10 mouse cellular contexts compared by ENCODE assay signal in genomic region chr19:5695849-5696462, GRCm38 (mm10). TPM values are rescaled to one million over a fixed set of nuclear protein-coding genes. Genes with fewer than 3 reads are reported as not detected.
DNase-seq lines count a peak whose midpoint lies in the region; ATAC-seq and TF ChIP-seq lines count a peak whose summit lies in the region.
"Had no signal": no experiment of that assay in that cellular context is flagged by ENCODE, and none has a peak within 500 bp of the region (broad histone marks: within the 10 kb centered on the region; RNA-seq: fewer than 3 reads in every experiment).

No protein-coding gene starts in this region.

- TF ChIP-seq POLR2A in ES-Bruce4 (IDR thresholded peaks at IDR 0.05; ENCODE audit: insufficient read depth, low read length) = no peak

- no peaks in the 10 kb centered on the region for H3K36me3 ChIP-seq in ES-Bruce4 (ENCODE audit: control insufficient read depth, insufficient read depth, low read length, poor library complexity, severe bottlenecking)
- H3K36me3 ChIP-seq in forebrain, embryonic 13.5 days (ENCODE audit: poor library complexity, severe bottlenecking) = peaks cover 92% of the 10 kb centered on the region
- peaks cover 20% of the 10 kb centered on the region; the same call in 1 of the 2 replicates for H3K36me3 ChIP-seq in midbrain, embryonic 11.5 days (ENCODE audit: control insufficient read depth, insufficient read depth, low read length)

- no peak for ATAC-seq in cerebellum, adult (ENCODE audit: insufficient number of reproducible peaks, low FRiP score, low TSS enrichment)
- peak; percentile 82 for ATAC-seq in forebrain, embryonic 13.5 days
- ATAC-seq in midbrain, embryonic 11.5 days (ENCODE audit: low FRiP score) = peak; percentile 86

- peaks cover 2% of the 10 kb centered on the region for H3K4me1 ChIP-seq in ES-Bruce4 (ENCODE audit: control insufficient read depth, insufficient read depth, low read length)
- H3K4me1 ChIP-seq in forebrain, embryonic 13.5 days = peaks cover 34% of the 10 kb centered on the region
- H3K4me1 ChIP-seq in midbrain, embryonic 11.5 days (ENCODE audit: control insufficient read depth, insufficient read depth, low read length) = peaks cover 22% of the 10 kb centered on the region

- no peak for TF ChIP-seq CTCF in ES-Bruce4 (IDR thresholded peaks at IDR 0.05; ENCODE audit: low read depth, low read length)

- H3K27me3 ChIP-seq in ES-Bruce4 (ENCODE audit: control insufficient read depth, insufficient read depth, low read length, poor library complexity, severe bottlenecking) = no peaks in the 10 kb centered on the region
- peaks cover 9% of the 10 kb centered on the region for H3K27me3 ChIP-seq in forebrain, embryonic 13.5 days
- H3K27me3 ChIP-seq in midbrain, embryonic 11.5 days (ENCODE audit: control insufficient read depth, insufficient read depth, low read length) = peaks cover 2% of the 10 kb centered on the region; the same call in 1 of the 2 replicates

- H3K27ac ChIP-seq in ES-Bruce4 (ENCODE audit: insufficient read depth, low read length) = no peak overlapping the region
- H3K27ac ChIP-seq in forebrain, embryonic 13.5 days = no peak overlapping the region
- no peak overlapping the region for H3K27ac ChIP-seq in midbrain, embryonic 11.5 days (ENCODE audit: low read depth, low read length)

- DNase-seq in cerebellum, postnatal 25 days = peak; percentile 26 to 29
- peak; percentile 93 for DNase-seq in midbrain, embryonic 11.5 days (ENCODE audit: low spot score, missing footprints)
- no peak for DNase-seq in layer of hippocampus, adult 11-12 months (ENCODE audit: low spot score)
- DNase-seq in layer of hippocampus, postnatal 36 days = no peak
- no peak for DNase-seq in layer of hippocampus, postnatal 25 days (ENCODE audit: extremely low spot score in 1 of 2, low spot score in 1 of 2)
- DNase-seq: adrenal gland, adult 2 months; layer of hippocampus, adult 9-11 months had no signal

- H3K4me2 ChIP-seq in forebrain, embryonic 13.5 days = peak overlapping the region; percentile 66
- H3K4me2 ChIP-seq in midbrain, embryonic 11.5 days = peak overlapping the region; percentile 65

- H3K9ac ChIP-seq in ES-Bruce4 (ENCODE audit: low read depth, poor library complexity, severe bottlenecking) = no peak overlapping the region
- peak overlapping the region; percentile 58 for H3K9ac ChIP-seq in forebrain, embryonic 13.5 days
- H3K9ac ChIP-seq in midbrain, embryonic 11.5 days (ENCODE audit: low read length) = peak overlapping the region; percentile 54

- TF ChIP-seq EP300 in ES-Bruce4 (IDR thresholded peaks at IDR 0.05; ENCODE audit: insufficient read depth, low read depth, low read length) = 0 out of 2 replicates have a peak, but pooled peaks have one; percentile 5

- WGBS in forebrain, embryonic 13.5 days = 4% methylated on average over 41 of the region's 41 CpGs
- 5% methylated on average over 41 of the region's 41 CpGs for WGBS in midbrain, embryonic 11.5 days

- peak overlapping the region; percentile 47 for H3K4me3 ChIP-seq in ES-Bruce4 (ENCODE audit: low read depth, low read length)
- H3K4me3 ChIP-seq in forebrain, embryonic 13.5 days = peak overlapping the region; percentile 41
- H3K4me3 ChIP-seq in midbrain, embryonic 11.5 days (ENCODE audit: low read depth, low read length) = peak overlapping the region; percentile 33

- H3K9me3 ChIP-seq in ES-Bruce4 (replicated peaks; ENCODE audit: control insufficient read depth, insufficient read depth, low read length, poor library complexity, severe bottlenecking) = no peaks in the 10 kb centered on the region
- no peaks in the 10 kb centered on the region for H3K9me3 ChIP-seq in forebrain, embryonic 13.5 days (replicated peaks)
- H3K9me3 ChIP-seq in midbrain, embryonic 11.5 days (ENCODE audit: control insufficient read depth, low read length) = no peaks in the 10 kb centered on the region

RNA-seq across cellular contexts. Expression of gene Pcnx3, which starts 7.2 kb away (rescaled TPM):
- 39.7 and 43.7 TPM in 2 replicates for polyA plus RNA-seq in ES-Bruce4 (2011; ENCODE audit: insufficient read depth, insufficient read length, low read depth, missing spikeins)
- polyA plus RNA-seq in forebrain, embryonic 13.5 days (2015; fragmentation: Nextera tagmentation; extraction: Ambion mirVana) = 21.6 and 29.4 TPM in 2 replicates
- 18.6 and 23.1 TPM in 2 replicates for polyA plus RNA-seq in midbrain, embryonic 11.5 days (2014; fragmentation: Nextera tagmentation; extraction: Ambion mirVana)
- total RNA-seq in layer of hippocampus, postnatal 36 days (2021) = 10 to 100 TPM; 61.9 to 68.5 TPM
- total RNA-seq in layer of hippocampus, postnatal 25 days (2021) = 10 to 100 TPM; 59.8 to 73.9 TPM

RNA-seq across cellular contexts. Expression of gene Map3k11, which starts 7.4 kb away (rescaled TPM):
- 25.8 and 27.8 TPM in 2 replicates for polyA plus RNA-seq in ES-Bruce4 (2011; ENCODE audit: insufficient read depth, insufficient read length, low read depth, missing spikeins)
- polyA plus RNA-seq in forebrain, embryonic 13.5 days (2015; fragmentation: Nextera tagmentation; extraction: Ambion mirVana) = 11.3 and 11.7 TPM in 2 replicates
- 14.0 and 17.3 TPM in 2 replicates for polyA plus RNA-seq in midbrain, embryonic 11.5 days (2014; fragmentation: Nextera tagmentation; extraction: Ambion mirVana)
- total RNA-seq in layer of hippocampus, postnatal 36 days (2021) = 10 to 100 TPM; 17.8 to 18.6 TPM
- 10 to 100 TPM; 17.4 to 21.1 TPM for total RNA-seq in layer of hippocampus, postnatal 25 days (2021)

RNA-seq across cellular contexts. Expression of gene Kcnk7, which starts 8.2 kb away (rescaled TPM):
- not detected in 2 replicates for polyA plus RNA-seq in ES-Bruce4 (2011; ENCODE audit: insufficient read depth, insufficient read length, low read depth, missing spikeins)
- 0.31 and 0.32 TPM in 2 replicates for polyA plus RNA-seq in forebrain, embryonic 13.5 days (2015; fragmentation: Nextera tagmentation; extraction: Ambion mirVana)
- not detected in 2 replicates for polyA plus RNA-seq in midbrain, embryonic 11.5 days (2014; fragmentation: Nextera tagmentation; extraction: Ambion mirVana)
- not detected for total RNA-seq in layer of hippocampus, postnatal 36 days (2021)
- total RNA-seq in layer of hippocampus, postnatal 25 days (2021) = not detected
- total RNA-seq: adrenal gland, adult 2 months had no signal
- polyA plus RNA-seq: adrenal gland, adult 2 months had no signal

RNA-seq across cellular contexts. Expression of gene Ehbp1l1, which starts 30.2 kb away (rescaled TPM):
- polyA plus RNA-seq in ES-Bruce4 (2011; ENCODE audit: insufficient read depth, insufficient read length, low read depth, missing spikeins) = 4.3 and 5.4 TPM in 2 replicates
- polyA plus RNA-seq in forebrain, embryonic 13.5 days (2015; fragmentation: Nextera tagmentation; extraction: Ambion mirVana) = 5.3 and 6.7 TPM in 2 replicates
- 5.3 and 5.4 TPM in 2 replicates for polyA plus RNA-seq in midbrain, embryonic 11.5 days (2014; fragmentation: Nextera tagmentation; extraction: Ambion mirVana)
- 10 to 100 TPM; 13.7 to 14.2 TPM for total RNA-seq in layer of hippocampus, postnatal 36 days (2021)
- total RNA-seq in layer of hippocampus, postnatal 25 days (2021) = 10 to 100 TPM; 14.6 to 17.2 TPM

RNA-seq across cellular contexts. Expression of gene Sipa1, which starts 32.4 kb away (rescaled TPM):
- 13.7 and 19.1 TPM in 2 replicates for polyA plus RNA-seq in ES-Bruce4 (2011; ENCODE audit: insufficient read depth, insufficient read length, low read depth, missing spikeins)
- polyA plus RNA-seq in forebrain, embryonic 13.5 days (2015; fragmentation: Nextera tagmentation; extraction: Ambion mirVana) = 9.4 and 11.0 TPM in 2 replicates
- polyA plus RNA-seq in midbrain, embryonic 11.5 days (2014; fragmentation: Nextera tagmentation; extraction: Ambion mirVana) = 8.8 and 10.9 TPM in 2 replicates
- 10 to 100 TPM; 16.6 to 18.0 TPM for total RNA-seq in layer of hippocampus, postnatal 36 days (2021)
- 10 to 100 TPM; 15.3 to 16.1 TPM for total RNA-seq in layer of hippocampus, postnatal 25 days (2021)

Comparison
In these comparisons a context has a peak if more than half of its experiments do, and no peak if none do; other contexts are left out.
1. DNase-seq: peak in cerebellum, postnatal 25 days (2 of 2) and midbrain, embryonic 11.5 days (single experiment); none in layer of hippocampus, adult 11-12 months (single experiment), layer of hippocampus, postnatal 36 days (0 of 2) and layer of hippocampus, postnatal 25 days (0 of 2).
2. Peak in every context shown above with its lines, with median percentiles within 50 percentile points of each other: H3K4me3 ChIP-seq.